ENCODE assay signal across 17 mouse cellular contexts in the genomic region with DNA sequence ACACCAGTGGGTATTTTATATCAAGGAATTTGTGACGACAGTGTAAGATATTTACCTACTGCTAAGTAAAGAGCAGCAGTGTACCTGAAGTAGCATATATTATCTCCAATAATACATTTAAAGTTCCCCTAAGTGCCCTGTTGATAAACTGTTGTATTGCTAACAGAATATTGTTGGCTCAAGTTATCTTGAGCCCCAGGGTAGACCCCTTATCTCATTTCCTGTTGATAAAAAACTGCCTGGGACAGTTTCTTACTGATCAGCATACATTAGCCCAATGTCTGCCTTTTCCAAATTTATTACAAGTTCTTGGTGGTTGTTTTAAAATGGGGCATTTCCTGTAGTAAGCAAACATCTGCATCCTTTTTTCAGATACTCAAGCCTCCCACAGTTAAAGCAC.
"Had no signal": no experiment of that assay in that cellular context is flagged by ENCODE, and none has a peak within 500 bp of the region (broad histone marks: within the 10 kb centered on the region; RNA-seq: fewer than 3 reads in every experiment).

No protein-coding gene starts in this region.

- H3K4me1 ChIP-seq: neural tube, embryonic 12.5 days; neural tube, embryonic 13.5 days; neural tube, embryonic 15.5 days; stomach, embryonic 15.5 days had no signal

- H3K4me3 ChIP-seq: neural tube, embryonic 12.5 days; neural tube, embryonic 13.5 days; neural tube, embryonic 15.5 days; stomach, embryonic 15.5 days had no signal

- H3K27ac ChIP-seq: neural tube, embryonic 12.5 days; neural tube, embryonic 13.5 days; neural tube, embryonic 15.5 days; stomach, embryonic 15.5 days; stomach, postnatal 0 days had no signal

- H3K9ac ChIP-seq: neural tube, embryonic 12.5 days; neural tube, embryonic 13.5 days; neural tube, embryonic 15.5 days; stomach, embryonic 15.5 days had no signal

- H3K27me3 ChIP-seq: neural tube, embryonic 12.5 days; neural tube, embryonic 13.5 days; neural tube, embryonic 15.5 days; stomach, embryonic 15.5 days had no signal

- DNase-seq: retina, postnatal 1 day; right cerebral cortex, adult 18-20 months; right cerebral cortex, postnatal 14 days; right cerebral cortex, postnatal 25 days; right cerebral cortex, postnatal 4 days; spleen, adult 18-20 months; thymus, adult 18-20 months; thymus, adult 2 months; thymus, postnatal 14 days; thymus, postnatal 25 days; thymus, postnatal 36 days; thymus, postnatal 4 days had no signal
